Mouse (Mus musculus) E14TG2a.4 (cell line): ENCODE results near the gene Simc1.

Experiments
- H3K27me3 ChIP-seq: 2 replicates; pipeline ENCODE4 v1.6.1; 2014; ENCODE audit warnings: low read length, control low read depth; ENCODE audit not compliant: insufficient read depth
- H3K36me3 ChIP-seq: 2 replicates; pipeline ENCODE4 v1.6.1; 2014; ENCODE audit warnings: low read length, control low read depth; ENCODE audit not compliant: insufficient read depth
- H3K4me1 ChIP-seq: replicated peaks from 2 replicates; pipeline ENCODE4 v1.6.1; 2014; ENCODE audit warnings: low read depth, low read length, control low read depth
- H3K4me3 ChIP-seq: replicated peaks from 2 replicates; pipeline ENCODE4 v1.5.1; 2014; ENCODE audit warnings: mild to moderate bottlenecking, low read length
- H3K9me3 ChIP-seq: 2 replicates; pipeline ENCODE4 v1.6.1; 2014; ENCODE audit warnings: low read length, control low read depth
- CTCF ChIP-seq: conservative IDR thresholded peaks from 2 replicates; pipeline ENCODE4 v1.5.1; 2014; ENCODE audit warnings: low read length
- NANOG ChIP-seq: IDR thresholded peaks from 2 replicates; pipeline ENCODE4 v1.6.1; 2014; ENCODE audit warnings: borderline replicate concordance, low read length, mixed read lengths
- POU5F1 ChIP-seq: IDR thresholded peaks from 2 replicates; pipeline ENCODE4 v1.6.1; 2014; ENCODE audit warnings: low read length, borderline replicate concordance

Simc1 gene

GRCm38 (mm10) chr13:54503604-54504521, at the start of gene Simc1:
Gene Simc1 (plus strand): TSS chr13:54503779.
- no peaks in the 10 kb centered on the region for H3K36me3 ChIP-seq
- no peaks in the 10 kb centered on the region for H3K9me3 ChIP-seq
- H3K4me1 ChIP-seq = peaks cover 35% of the 10 kb centered on the region
- TF ChIP-seq NANOG (no peak), CTCF (no peak), POU5F1 (no peak)
- H3K4me3 ChIP-seq = peak within 1 kb of the TSS; percentile 89
- H3K27me3 ChIP-seq = peaks cover 26% of the 10 kb centered on the region

DNA sequence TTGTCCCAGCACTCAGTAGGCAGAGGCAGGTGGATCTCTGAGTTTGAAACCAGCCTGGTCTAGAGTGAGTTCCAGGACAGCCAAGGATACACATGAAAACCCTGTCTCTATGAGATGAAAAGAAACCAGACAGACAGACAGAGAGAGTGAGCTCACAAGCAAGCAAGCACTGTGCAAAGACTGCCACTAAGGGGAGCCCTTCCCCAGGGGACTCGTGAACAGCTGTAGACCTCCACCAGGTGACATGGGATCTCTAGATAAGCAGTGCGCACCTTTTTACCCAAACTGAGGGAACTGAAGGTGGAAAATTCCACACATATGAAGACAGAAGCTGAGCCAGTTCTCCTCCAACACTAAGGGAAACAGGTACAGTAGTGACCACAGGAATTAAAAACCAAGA, 46.5 kb upstream of the Simc1 start:
- H3K36me3 ChIP-seq = peaks cover 78% of the 10 kb centered on the region
- TF ChIP-seq NANOG (no peak), CTCF (peak; percentile 57)
- no peaks in the 10 kb centered on the region for H3K9me3 ChIP-seq
- H3K27me3 ChIP-seq = no peaks in the 10 kb centered on the region
- peaks cover 20% of the 10 kb centered on the region for H3K4me1 ChIP-seq
- no peak overlapping the region for H3K4me3 ChIP-seq

- H3K4me1 ChIP-seq = peaks cover 29% of the 10 kb centered on the region
- TF ChIP-seq NANOG (no peak), POU5F1 (no peak), CTCF (no peak)
- no peak overlapping the region for H3K4me3 ChIP-seq
- H3K27me3 ChIP-seq = no peaks in the 10 kb centered on the region
- H3K9me3 ChIP-seq = no peaks in the 10 kb centered on the region
- peaks cover 95% of the 10 kb centered on the region for H3K36me3 ChIP-seq
Measured at GRCm38 (mm10) chr13:54459282-54459681, 44.3 kb upstream of the Simc1 start.

GRCm38 (mm10) chr13:54468098-54469011, 35.2 kb upstream of the Simc1 start, which contains the start of gene Thoc3:
Gene Thoc3 (minus strand): TSS chr13:54468849.
- Histone ChIP-seq H3K9me3 (no peaks in the 10 kb centered on the region), H3K4me1 (peaks cover 33% of the 10 kb centered on the region), H3K36me3 (peaks cover 44% of the 10 kb centered on the region), H3K27me3 (no peaks in the 10 kb centered on the region), H3K4me3 (peak within 1 kb of the TSS; percentile 100)
- TF ChIP-seq NANOG = no peak
- TF ChIP-seq POU5F1 = no peak
- no peak for TF ChIP-seq CTCF

DNA sequence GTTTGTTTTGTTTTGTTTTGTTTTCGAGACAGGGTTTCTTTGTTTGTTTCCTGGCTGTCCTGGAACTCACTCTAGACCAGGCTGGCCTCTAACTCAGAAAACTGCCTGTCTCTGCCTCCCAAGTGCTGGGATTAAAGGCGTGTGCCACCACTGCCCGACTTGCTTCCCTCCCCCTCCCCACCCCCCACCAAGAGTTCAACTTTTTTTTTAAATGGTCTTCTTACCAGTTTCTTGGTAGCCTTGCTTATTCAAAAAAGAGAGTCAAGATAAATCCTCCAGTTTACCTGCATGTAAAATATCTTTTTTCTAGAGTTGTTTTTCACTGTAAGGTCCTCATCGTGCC, 34.6 kb upstream of the Simc1 start:
- TF ChIP-seq POU5F1 (no peak), NANOG (no peak), CTCF (no peak)
- H3K9me3 ChIP-seq = no peaks in the 10 kb centered on the region
- peaks cover 37% of the 10 kb centered on the region for H3K36me3 ChIP-seq
- H3K27me3 ChIP-seq = peaks cover 2% of the 10 kb centered on the region; the same call in 1 of the 2 replicates
- peak overlapping the region; percentile 100 for H3K4me3 ChIP-seq
- H3K4me1 ChIP-seq = peaks cover 29% of the 10 kb centered on the region

DNA sequence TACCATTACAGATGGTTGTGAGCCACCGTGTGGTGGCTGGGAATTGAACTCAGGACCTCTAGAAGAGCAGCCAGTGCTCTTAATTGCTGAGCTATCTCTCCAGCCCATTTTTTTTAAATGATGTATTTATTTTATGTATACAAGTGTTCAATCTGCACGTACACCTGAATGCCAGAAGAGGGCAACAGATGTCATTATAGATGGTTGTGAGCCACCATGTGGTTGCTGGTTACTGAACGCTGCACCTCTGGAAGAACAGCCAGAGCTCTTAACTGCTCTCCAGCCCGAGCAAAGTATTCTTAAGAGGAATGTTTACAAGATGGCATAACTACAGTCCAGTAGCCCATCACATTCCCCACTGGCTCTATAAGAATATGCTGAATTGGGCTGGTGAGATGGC, 31.6 kb upstream of the Simc1 start:
- H3K4me3 ChIP-seq = no peak overlapping the region
- peaks cover 16% of the 10 kb centered on the region for H3K4me1 ChIP-seq
- peaks cover 8% of the 10 kb centered on the region for H3K36me3 ChIP-seq
- no peaks in the 10 kb centered on the region for H3K9me3 ChIP-seq
- peaks cover 4% of the 10 kb centered on the region; the same call in 1 of the 2 replicates for H3K27me3 ChIP-seq
- no peak for TF ChIP-seq NANOG
- TF ChIP-seq POU5F1 = no peak
- no peak for TF ChIP-seq CTCF

- TF ChIP-seq CTCF (no peak), POU5F1 (no peak), NANOG (no peak)
Measured at GRCm38 (mm10) chr13:54474996-54475395, 28.6 kb upstream of the Simc1 start.

DNA sequence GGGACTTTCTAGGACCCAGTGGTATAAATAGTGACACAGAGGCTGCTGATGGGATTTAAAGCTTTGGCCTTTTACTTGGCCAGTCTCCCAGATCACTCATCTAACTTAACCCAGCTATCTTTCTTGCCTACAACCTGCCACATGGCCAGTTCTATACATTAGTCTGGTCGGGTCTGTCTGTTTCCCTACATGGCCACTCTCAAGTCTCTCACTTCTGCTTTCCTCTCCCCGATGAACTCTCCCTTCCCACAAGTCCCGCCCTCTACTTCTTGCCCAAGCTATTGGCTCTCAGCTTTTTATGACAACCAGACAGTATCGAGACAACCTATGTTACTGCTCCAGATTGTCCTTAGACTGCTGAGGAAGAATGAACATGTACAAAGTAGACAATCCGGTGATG, 27.9 kb upstream of the Simc1 start:
- Histone ChIP-seq H3K36me3 (no peaks in the 10 kb centered on the region), H3K9me3 (no peaks in the 10 kb centered on the region), H3K4me3 (no peak overlapping the region), H3K4me1 (no peaks in the 10 kb centered on the region), H3K27me3 (peaks cover 16% of the 10 kb centered on the region)
- TF ChIP-seq NANOG = no peak
- TF ChIP-seq CTCF = no peak
- no peak for TF ChIP-seq POU5F1

More at GRCm38 (mm10) chr13:54474996-54475395, 28.6 kb upstream of the Simc1 start:
- no peak overlapping the region for H3K4me3 ChIP-seq
- H3K36me3 ChIP-seq = no peaks in the 10 kb centered on the region
- H3K4me1 ChIP-seq = peaks cover 3% of the 10 kb centered on the region; the same call in 1 of the 2 replicates
- peaks cover 12% of the 10 kb centered on the region; the same call in 1 of the 2 replicates for H3K27me3 ChIP-seq
- no peaks in the 10 kb centered on the region for H3K9me3 ChIP-seq
